Mouse (Mus musculus): ENCODE data around the gene Stat4. TPM values are rescaled to one million over a fixed set of nuclear protein-coding genes. Genes with fewer than 3 reads are reported as not detected.

Stat4 gene
- polyA plus RNA-seq, 1 experiment from 2014 or later: 0.38 TPM

GRCm38 (mm10) chr1:51975589-51975988 lies 11.4 kb upstream of the Stat4 start:
- WGBS: 46% methylated on average over 5 of the region's 5 CpGs
- H3K9ac ChIP-seq (ENCODE audit: low read depth, low read length): no peak overlapping the region
- no peaks in the 10 kb centered on the region for H3K9me3 ChIP-seq (ENCODE audit: control insufficient read depth)
- no peaks in the 10 kb centered on the region for H3K27me3 ChIP-seq (replicated peaks; ENCODE audit: control insufficient read depth, insufficient read depth, low read length)
- TF ChIP-seq CTCF (IDR thresholded peaks at IDR 0.05; ENCODE audit: low read depth): no peak
- no peaks in the 10 kb centered on the region for H3K4me1 ChIP-seq (replicated peaks; ENCODE audit: control insufficient read depth, insufficient read depth, low read length)
- no peak for ATAC-seq
- H3K4me3 ChIP-seq (ENCODE audit: low read depth, low read length): no peak overlapping the region
- no peak overlapping the region for H3K27ac ChIP-seq (ENCODE audit: low read depth, low read length)
- no peaks in the 10 kb centered on the region for H3K36me3 ChIP-seq (ENCODE audit: control insufficient read depth, insufficient read depth)
- no peak overlapping the region for H3K4me2 ChIP-seq (replicated peaks; ENCODE audit: low read depth)

GRCm38 (mm10) chr1:51979048-51979447 lies 7.9 kb upstream of the Stat4 start:
- H3K9me3 ChIP-seq (ENCODE audit: control insufficient read depth): no peaks in the 10 kb centered on the region
- no peak for ATAC-seq
- no peak overlapping the region for H3K27ac ChIP-seq (ENCODE audit: low read depth, low read length)
- no peaks in the 10 kb centered on the region for H3K4me1 ChIP-seq (replicated peaks; ENCODE audit: control insufficient read depth, insufficient read depth, low read length)
- H3K27me3 ChIP-seq (replicated peaks; ENCODE audit: control insufficient read depth, insufficient read depth, low read length): no peaks in the 10 kb centered on the region
- WGBS: 93% methylated on average over 5 of the region's 5 CpGs
- H3K4me3 ChIP-seq (ENCODE audit: low read depth, low read length): no peak overlapping the region
- TF ChIP-seq CTCF (IDR thresholded peaks at IDR 0.05; ENCODE audit: low read depth): no peak
- no peaks in the 10 kb centered on the region for H3K36me3 ChIP-seq (ENCODE audit: control insufficient read depth, insufficient read depth)
- no peak overlapping the region for H3K9ac ChIP-seq (ENCODE audit: low read depth, low read length)
- no peak overlapping the region for H3K4me2 ChIP-seq (replicated peaks; ENCODE audit: low read depth)

GRCm38 (mm10) chr1:51991983-51992609 lies 5.1 kb downstream of the Stat4 start:
- Histone ChIP-seq H3K9ac (ENCODE audit: low read depth, low read length) (no peak overlapping the region), H3K27ac (ENCODE audit: low read depth, low read length) (no peak overlapping the region), H3K4me1 (replicated peaks; ENCODE audit: control insufficient read depth, insufficient read depth, low read length) (no peaks in the 10 kb centered on the region), H3K4me2 (replicated peaks; ENCODE audit: low read depth) (no peak overlapping the region), H3K27me3 (replicated peaks; ENCODE audit: control insufficient read depth, insufficient read depth, low read length) (no peaks in the 10 kb centered on the region), H3K9me3 (ENCODE audit: control insufficient read depth) (no peaks in the 10 kb centered on the region), H3K36me3 (ENCODE audit: control insufficient read depth, insufficient read depth) (no peaks in the 10 kb centered on the region), H3K4me3 (ENCODE audit: low read depth, low read length) (no peak overlapping the region)
- ATAC-seq: no peak
- no peak for TF ChIP-seq CTCF (IDR thresholded peaks at IDR 0.05; ENCODE audit: low read depth)
- WGBS: 82% methylated on average over 8 of the region's 8 CpGs

- H3K27me3 ChIP-seq (replicated peaks; ENCODE audit: control insufficient read depth, insufficient read depth, low read length): no peaks in the 10 kb centered on the region
- WGBS: 32% methylated on average over 3 of the region's 3 CpGs
Observed at GRCm38 (mm10) chr1:51996056-51996455, 9.1 kb downstream of the Stat4 start.

GRCm38 (mm10) chr1:51996751-51997659 lies 10.1 kb downstream of the Stat4 start:
- H3K27me3 ChIP-seq (replicated peaks; ENCODE audit: control insufficient read depth, insufficient read depth, low read length): no peaks in the 10 kb centered on the region
- peak overlapping the region; percentile 24; the same call in 1 of the 2 replicates for H3K27ac ChIP-seq (ENCODE audit: low read depth, low read length)

More at GRCm38 (mm10) chr1:51996056-51996455, 9.1 kb downstream of the Stat4 start:
- ATAC-seq: no peak; the same call in 1 of the 2 replicates
- no peak overlapping the region for H3K27ac ChIP-seq (ENCODE audit: low read depth, low read length)
- no peaks in the 10 kb centered on the region for H3K9me3 ChIP-seq (ENCODE audit: control insufficient read depth)
- TF ChIP-seq CTCF (IDR thresholded peaks at IDR 0.05; ENCODE audit: low read depth): no peak
- H3K4me2 ChIP-seq (replicated peaks; ENCODE audit: low read depth): no peak overlapping the region
- no peaks in the 10 kb centered on the region for H3K4me1 ChIP-seq (replicated peaks; ENCODE audit: control insufficient read depth, insufficient read depth, low read length)
- no peak overlapping the region for H3K9ac ChIP-seq (ENCODE audit: low read depth, low read length)
- no peak overlapping the region for H3K4me3 ChIP-seq (ENCODE audit: low read depth, low read length)
- H3K36me3 ChIP-seq (ENCODE audit: control insufficient read depth, insufficient read depth): no peaks in the 10 kb centered on the region

GRCm38 (mm10) chr1:51998542-51998941 lies 11.6 kb downstream of the Stat4 start:
- Histone ChIP-seq H3K4me1 (replicated peaks; ENCODE audit: control insufficient read depth, insufficient read depth, low read length) (no peaks in the 10 kb centered on the region), H3K4me3 (ENCODE audit: low read depth, low read length) (no peak overlapping the region), H3K4me2 (replicated peaks; ENCODE audit: low read depth) (no peak overlapping the region), H3K36me3 (ENCODE audit: control insufficient read depth, insufficient read depth) (no peaks in the 10 kb centered on the region), H3K27me3 (replicated peaks; ENCODE audit: control insufficient read depth, insufficient read depth, low read length) (no peaks in the 10 kb centered on the region), H3K27ac (ENCODE audit: low read depth, low read length) (no peak overlapping the region), H3K9ac (ENCODE audit: low read depth, low read length) (no peak overlapping the region), H3K9me3 (ENCODE audit: control insufficient read depth) (no peaks in the 10 kb centered on the region)
- TF ChIP-seq CTCF (IDR thresholded peaks at IDR 0.05; ENCODE audit: low read depth): peak; percentile 76
- no peak for ATAC-seq
- 50% methylated on average over 5 of the region's 5 CpGs for WGBS

More at GRCm38 (mm10) chr1:51996751-51997659, 10.1 kb downstream of the Stat4 start:
- peak; percentile 97 for ATAC-seq
- no peak overlapping the region for H3K9ac ChIP-seq (ENCODE audit: low read depth, low read length)
- WGBS: 25% methylated on average over 11 of the region's 11 CpGs
- H3K4me3 ChIP-seq (ENCODE audit: low read depth, low read length): no peak overlapping the region
- H3K4me2 ChIP-seq (replicated peaks; ENCODE audit: low read depth): 0 out of 2 replicates have a peak overlapping the region, but pooled peaks have one; percentile 22
- no peak for TF ChIP-seq CTCF (IDR thresholded peaks at IDR 0.05; ENCODE audit: low read depth)
- H3K4me1 ChIP-seq (replicated peaks; ENCODE audit: control insufficient read depth, insufficient read depth, low read length): no peaks in the 10 kb centered on the region
- H3K9me3 ChIP-seq (ENCODE audit: control insufficient read depth): no peaks in the 10 kb centered on the region
- no peaks in the 10 kb centered on the region for H3K36me3 ChIP-seq (ENCODE audit: control insufficient read depth, insufficient read depth)
